Mouse (Mus musculus) liver, embryonic 16.5 days (tissue): ENCODE results near the gene Odf2l. TPM values are rescaled to one million over a fixed set of nuclear protein-coding genes. Genes with fewer than 3 reads are reported as not detected.
A peak's percentile ranks its signal among the peaks of the same experiment; 100 is the strongest.

ENCODE experiments used
- ATAC-seq: fragments of 200-750 bp; cut with Nextera tagmentation; 2 replicates; pipeline ENCODE4 v1.8.0; 2017; ENCODE audit warnings: low read depth, mild to moderate bottlenecking, moderate number of reproducible peaks, moderate library complexity
- H3K27ac ChIP-seq: fragments of 300-500 bp; sonication (generic); 2 replicates; pipeline ENCODE4 v1.5.1; 2014; ENCODE audit warnings: mild to moderate bottlenecking, low read length
- H3K27me3 ChIP-seq: fragments of 300-500 bp; sonication (generic); 2 replicates; pipeline ENCODE4 v1.6.1; 2014; ENCODE audit warnings: low read depth, low read length, mixed read lengths; ENCODE audit not compliant: control insufficient read depth, insufficient read depth
- H3K36me3 ChIP-seq: fragments of 300-500 bp; sonication (generic); 2 replicates; pipeline ENCODE4 v1.6.1; 2014; ENCODE audit warnings: mild to moderate bottlenecking; ENCODE audit not compliant: control insufficient read depth, insufficient read depth
- H3K4me1 ChIP-seq: fragments of 300-500 bp; sonication (generic); 2 replicates; pipeline ENCODE4 v1.6.1; 2014; ENCODE audit warnings: low read depth, low read length, mixed read lengths; ENCODE audit not compliant: control insufficient read depth
- H3K4me2 ChIP-seq: fragments of 300-500 bp; sonication (generic); 2 replicates; pipeline ENCODE4 v1.6.1; 2014; ENCODE audit warnings: low read depth, low read length, mixed read lengths
- H3K4me3 ChIP-seq: fragments of 300-500 bp; sonication (generic); 2 replicates; pipeline ENCODE4 v1.5.1; 2014; ENCODE audit warnings: low read depth, mild to moderate bottlenecking, low read length
- H3K9ac ChIP-seq: fragments of 300-500 bp; sonication (generic); 2 replicates; pipeline ENCODE4 v1.6.1; 2014; ENCODE audit warnings: low read depth, low read length
- H3K9me3 ChIP-seq: fragments of 300-500 bp; sonication (generic); replicated peaks from 2 replicates; pipeline ENCODE4 v1.6.1; 2016; ENCODE audit warnings: low read length; ENCODE audit not compliant: control insufficient read depth
- WGBS: fragments of 180-500 bp; shearing (Covaris S2); extraction: QIAGEN DNeasy Blood & Tissue Kit; methylation state at CpG from one replicate; pipeline ENCODE4 v1.1.7; 2014; ENCODE audit not compliant: insufficient replicate concordance; 5-methylcytosine and 5-hydroxymethylcytosine counted together
- polyA plus RNA-seq: library from polyadenylated mRNA; unstranded; fragments of >200 nt; fragmentation: Nextera tagmentation; extraction: Ambion mirVana; gene quantifications from 2 replicates; pipeline ENCODE4 v1.2.1, GENCODE M21; 2015

Odf2l gene
- polyA plus RNA-seq, 1 experiment from 2014 or later, result 5.1 TPM

- no peak for ATAC-seq
- 54% methylated on average over 9 of the region's 9 CpGs for WGBS
- no peak overlapping the region for H3K27ac ChIP-seq
These were observed 16.4 kb upstream of the Odf2l start for GRCm38 (mm10) chr3:145101891-145102555.

DNA sequence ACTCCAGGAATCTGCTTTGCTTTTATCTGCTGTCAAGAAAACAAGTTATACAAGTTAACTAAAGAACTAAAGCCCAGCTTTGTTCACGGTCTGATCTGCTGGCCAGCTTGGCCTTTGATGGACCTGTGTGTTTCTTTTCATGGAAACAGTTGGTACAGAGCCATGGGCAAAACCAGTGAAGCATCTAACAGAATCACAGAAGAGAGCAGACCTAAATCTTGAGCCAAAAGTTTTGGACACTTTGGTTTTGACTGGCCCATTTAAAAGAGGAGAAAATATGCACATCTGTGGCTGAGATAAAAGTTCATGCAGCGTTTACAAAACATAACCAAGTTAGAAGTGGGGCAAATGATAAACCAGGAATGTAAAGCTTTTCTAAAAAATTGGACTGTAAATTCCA is 15.1 kb upstream of the Odf2l start:
- ATAC-seq, result no peak
- H3K4me2 ChIP-seq, result no peak overlapping the region
- no peaks in the 10 kb centered on the region for H3K27me3 ChIP-seq
- H3K36me3 ChIP-seq, result no peaks in the 10 kb centered on the region
- H3K9ac ChIP-seq, result no peak overlapping the region
- H3K9me3 ChIP-seq, result no peaks in the 10 kb centered on the region
- WGBS, result 63% methylated on average over 2 of the region's 2 CpGs
- H3K27ac ChIP-seq, result no peak overlapping the region
- no peak overlapping the region for H3K4me3 ChIP-seq
- no peaks in the 10 kb centered on the region for H3K4me1 ChIP-seq

More at GRCm38 (mm10) chr3:145101891-145102555, 16.4 kb upstream of the Odf2l start:
- H3K4me2 ChIP-seq, result no peak overlapping the region
- no peak overlapping the region for H3K4me3 ChIP-seq
- no peak overlapping the region for H3K9ac ChIP-seq
- H3K27me3 ChIP-seq, result no peaks in the 10 kb centered on the region
- H3K4me1 ChIP-seq, result no peaks in the 10 kb centered on the region
- no peaks in the 10 kb centered on the region for H3K36me3 ChIP-seq
- H3K9me3 ChIP-seq, result no peaks in the 10 kb centered on the region

- Histone ChIP-seq H3K4me1 (no peaks in the 10 kb centered on the region), H3K9ac (no peak overlapping the region), H3K4me3 (no peak overlapping the region), H3K27ac (no peak overlapping the region), H3K4me2 (no peak overlapping the region), H3K27me3 (no peaks in the 10 kb centered on the region), H3K9me3 (no peaks in the 10 kb centered on the region), H3K36me3 (no peaks in the 10 kb centered on the region)
- 32% methylated on average over 5 of the region's 5 CpGs for WGBS
- ATAC-seq, result no peak
These were observed 14.6 kb upstream of the Odf2l start for GRCm38 (mm10) chr3:145103770-145104169.

DNA sequence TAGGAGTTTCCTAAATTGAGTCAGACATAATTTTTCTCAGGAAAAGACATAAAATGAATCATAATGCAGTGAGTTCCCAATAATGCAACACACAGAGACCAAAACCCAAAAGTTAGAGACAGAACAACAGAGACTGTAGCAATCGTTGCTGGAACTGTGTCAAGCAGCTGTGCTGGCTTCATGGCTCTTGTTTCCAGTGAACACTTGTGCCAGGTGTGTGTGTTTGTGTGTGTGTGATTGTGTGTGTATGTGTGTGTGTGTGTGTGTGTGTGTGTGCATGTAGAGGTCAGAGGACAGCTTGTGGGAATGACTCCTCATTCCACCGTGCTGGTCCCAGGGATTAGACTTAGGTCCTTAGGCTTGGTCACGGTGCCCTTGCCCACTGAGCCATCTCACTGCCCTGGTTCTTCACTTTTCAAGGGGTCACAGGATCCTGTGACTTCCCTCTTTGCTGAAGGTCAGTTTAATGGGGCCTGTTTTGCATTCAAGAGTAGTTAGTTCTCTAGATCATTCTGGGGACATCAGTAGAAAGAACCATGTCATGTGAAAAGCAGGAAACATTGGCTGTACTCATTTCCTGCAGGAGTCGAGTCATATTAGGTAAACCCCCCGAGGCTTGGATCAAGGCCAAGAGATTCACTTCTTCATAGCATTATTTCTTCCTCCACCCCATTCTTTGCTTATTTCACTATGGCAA is 13.2 kb upstream of the Odf2l start:
- WGBS, result 39% methylated on average over 5 of the region's 5 CpGs
- ATAC-seq, result no peak

GRCm38 (mm10) chr3:145105773-145106504 is 12.4 kb upstream of the Odf2l start:
- Histone ChIP-seq H3K27me3 (no peaks in the 10 kb centered on the region), H3K4me1 (no peaks in the 10 kb centered on the region), H3K4me3 (no peak overlapping the region), H3K36me3 (no peaks in the 10 kb centered on the region), H3K9ac (no peak overlapping the region), H3K4me2 (no peak overlapping the region), H3K27ac (no peak overlapping the region), H3K9me3 (no peaks in the 10 kb centered on the region)
- no peak for ATAC-seq
- WGBS, result 52% methylated on average over 5 of the region's 5 CpGs

More for the DNA sequence above, 13.2 kb upstream of the Odf2l start:
- Histone ChIP-seq H3K4me1 (no peaks in the 10 kb centered on the region), H3K9ac (no peak overlapping the region), H3K9me3 (no peaks in the 10 kb centered on the region), H3K27me3 (no peaks in the 10 kb centered on the region), H3K4me3 (no peak overlapping the region), H3K27ac (no peak overlapping the region), H3K36me3 (no peaks in the 10 kb centered on the region), H3K4me2 (no peak overlapping the region)

DNA sequence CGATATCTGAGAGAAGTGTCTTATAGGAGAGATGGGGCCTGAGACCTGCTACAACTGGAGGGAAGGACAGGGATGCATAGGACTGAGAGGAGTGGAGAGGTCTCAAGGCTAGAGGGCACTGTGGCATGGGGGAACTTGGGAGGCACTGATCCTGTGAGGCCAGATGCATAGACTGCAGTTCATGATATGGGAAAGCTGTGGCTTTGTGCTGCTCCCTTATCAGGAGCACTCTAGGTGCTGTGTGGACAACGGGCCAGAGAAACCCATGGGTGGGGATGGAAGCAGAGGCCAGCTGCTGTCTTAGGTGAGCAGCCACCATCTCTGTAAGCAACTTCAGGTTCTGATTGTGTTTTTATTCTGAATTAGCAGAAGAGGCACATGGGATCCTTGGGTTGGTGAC is 3.2 kb upstream of the Odf2l start:
- Histone ChIP-seq H3K36me3 (no peaks in the 10 kb centered on the region), H3K9me3 (no peaks in the 10 kb centered on the region), H3K4me2 (no peak overlapping the region), H3K27ac (no peak overlapping the region), H3K4me1 (no peaks in the 10 kb centered on the region; the same call in 1 of the 2 replicates), H3K27me3 (no peaks in the 10 kb centered on the region), H3K4me3 (no peak overlapping the region), H3K9ac (no peak overlapping the region)
- 53% methylated on average over 2 of the region's 2 CpGs for WGBS
- no peak for ATAC-seq

- peak overlapping the region; percentile 90 for H3K4me3 ChIP-seq
- ATAC-seq, result no peak
- no peaks in the 10 kb centered on the region for H3K9me3 ChIP-seq
- no peaks in the 10 kb centered on the region; the same call in 1 of the 2 replicates for H3K4me1 ChIP-seq
- no peaks in the 10 kb centered on the region for H3K27me3 ChIP-seq
- 73% methylated on average over 10 of the region's 10 CpGs for WGBS
- no peaks in the 10 kb centered on the region for H3K36me3 ChIP-seq
- H3K27ac ChIP-seq, result no peak overlapping the region
- no peak overlapping the region for H3K9ac ChIP-seq
- peak overlapping the region; percentile 59 for H3K4me2 ChIP-seq
These were observed 751 bp upstream of the Odf2l start for GRCm38 (mm10) chr3:145117637-145118036.

GRCm38 (mm10) chr3:145119002-145119358 is 592 bp downstream of the Odf2l start:
- WGBS, result 3% methylated on average over 14 of the region's 14 CpGs

DNA sequence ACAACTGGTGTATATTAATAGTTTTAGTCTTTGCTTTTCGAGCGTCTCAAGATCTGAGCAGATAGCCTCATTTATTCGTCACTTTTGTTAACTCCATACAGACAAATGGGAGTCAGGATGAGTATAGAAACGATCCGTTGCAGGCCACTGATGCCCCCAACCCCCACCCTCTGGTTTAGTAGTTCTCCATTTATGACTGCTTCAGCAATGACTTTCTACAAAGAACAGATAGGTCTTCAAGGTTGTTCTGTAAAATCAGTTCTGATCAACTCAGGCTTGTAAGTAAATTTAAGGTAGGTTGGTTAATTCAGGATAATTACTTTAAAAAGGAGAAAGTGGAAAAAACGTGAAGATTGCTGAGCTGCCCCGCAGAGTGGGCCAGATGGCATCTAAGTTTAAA is 1.0 kb downstream of the Odf2l start:
- no peaks in the 10 kb centered on the region for H3K9me3 ChIP-seq
- peak overlapping the region; percentile 59 for H3K4me2 ChIP-seq
- ATAC-seq, result no peak
- H3K4me3 ChIP-seq, result peak overlapping the region; percentile 90
- H3K9ac ChIP-seq, result no peak overlapping the region
- no peaks in the 10 kb centered on the region; the same call in 1 of the 2 replicates for H3K4me1 ChIP-seq
- no peaks in the 10 kb centered on the region for H3K36me3 ChIP-seq
- 64% methylated on average over 7 of the region's 7 CpGs for WGBS
- H3K27me3 ChIP-seq, result no peaks in the 10 kb centered on the region
- no peak overlapping the region for H3K27ac ChIP-seq

More at GRCm38 (mm10) chr3:145119002-145119358, 592 bp downstream of the Odf2l start:
- Histone ChIP-seq H3K9me3 (no peaks in the 10 kb centered on the region), H3K4me3 (peak overlapping the region; percentile 90), H3K9ac (peak overlapping the region; percentile 86), H3K27ac (peak overlapping the region; percentile 91), H3K4me1 (no peaks in the 10 kb centered on the region; the same call in 1 of the 2 replicates), H3K4me2 (peak overlapping the region; percentile 59), H3K36me3 (no peaks in the 10 kb centered on the region), H3K27me3 (no peaks in the 10 kb centered on the region)
- peak; percentile 0; the same call in 1 of the 2 replicates for ATAC-seq
